Mouse (Mus musculus): ENCODE measurements around the gene Bglap. TPM values are rescaled to one million over a fixed set of nuclear protein-coding genes. Genes with fewer than 3 reads are reported as not detected.

The Bglap gene
- polyA plus RNA-seq, 1 experiment from 2014 or later: 1.2 TPM

DNA sequence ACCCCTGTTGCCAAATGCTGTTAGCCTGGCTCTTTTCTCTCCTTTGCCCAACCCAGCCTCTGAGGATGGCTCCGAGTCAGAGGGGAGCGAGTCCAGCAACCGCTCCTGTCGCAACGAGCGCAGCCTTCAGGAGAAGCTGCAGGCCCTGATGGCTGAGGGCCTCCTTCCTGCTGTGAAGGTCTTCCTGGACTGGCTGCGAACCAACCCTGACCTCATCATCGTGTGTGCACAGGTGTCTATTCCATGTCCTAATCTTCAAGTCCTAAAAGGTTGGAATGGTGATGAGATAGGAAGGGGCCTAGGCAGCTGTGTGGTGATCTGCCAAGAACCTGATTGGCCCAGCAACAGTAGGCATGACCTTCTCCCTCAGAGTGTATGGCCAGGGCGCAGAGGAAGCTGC is 31.4 kb downstream of the Bglap start:
- no peak for DNase-seq (ENCODE audit: low spot score)

DNA sequence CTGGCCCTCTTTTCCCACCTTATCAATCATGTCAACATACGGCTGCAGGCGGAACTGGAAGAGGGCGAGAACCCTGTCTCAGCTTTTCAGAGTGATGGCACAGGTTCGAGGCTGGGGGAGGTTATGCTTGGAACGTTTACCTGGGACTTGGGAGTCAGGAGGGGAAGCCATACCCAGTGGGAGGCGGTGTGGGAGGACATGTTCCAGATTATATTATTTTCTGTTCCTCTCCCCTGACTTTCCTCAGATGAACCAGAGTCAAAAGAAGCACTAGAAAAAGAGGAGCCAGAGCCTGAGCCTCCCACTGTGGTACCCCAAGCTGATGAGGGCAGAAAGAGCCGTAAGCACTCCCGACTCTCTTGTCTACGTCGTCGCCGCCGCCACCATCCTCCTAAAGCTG is 33.5 kb downstream of the Bglap start:
- DNase-seq (ENCODE audit: low spot score): no peak

DNA sequence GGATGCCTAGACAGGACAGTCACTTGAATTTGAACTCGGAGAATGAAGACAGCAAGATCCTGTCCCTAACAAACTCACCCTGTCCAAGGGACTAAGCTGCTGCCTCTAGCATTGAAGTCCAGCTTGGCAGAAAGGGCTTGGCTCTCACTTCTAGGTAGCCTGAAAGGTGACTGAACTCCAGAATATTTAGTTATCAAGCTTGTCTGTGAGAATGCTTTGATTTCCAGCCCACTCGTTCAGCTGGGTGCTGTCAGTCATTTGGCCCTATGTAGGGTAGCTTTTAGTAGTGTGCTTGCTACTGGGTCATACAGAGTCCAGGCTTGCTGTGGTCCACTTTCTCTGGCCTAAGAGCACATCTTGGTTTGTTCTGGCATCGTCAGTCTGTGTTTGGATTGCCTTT is 45.3 kb downstream of the Bglap start:
- DNase-seq (ENCODE audit: low spot score): no peak

DNA sequence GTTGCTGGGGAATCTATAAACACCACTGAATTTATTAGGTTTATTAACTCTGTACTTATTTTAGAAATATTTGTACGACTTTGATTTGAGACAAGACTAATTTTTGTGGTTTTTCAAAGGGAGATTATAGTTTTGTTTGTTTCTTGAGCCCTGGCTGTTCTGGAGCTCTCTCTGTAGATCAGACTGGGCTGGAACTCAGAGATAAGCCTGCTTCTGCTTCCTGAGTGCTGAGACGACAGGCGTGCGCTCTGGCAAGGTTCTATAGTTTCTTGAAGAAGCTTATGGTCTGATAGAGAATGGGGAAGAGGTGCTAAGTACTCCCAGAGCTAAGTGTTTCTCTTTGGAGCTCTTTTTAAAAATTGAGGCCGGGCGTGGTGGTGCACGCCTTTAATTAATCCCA is 45.9 kb downstream of the Bglap start:
- no peak for DNase-seq (ENCODE audit: low spot score)

DNA sequence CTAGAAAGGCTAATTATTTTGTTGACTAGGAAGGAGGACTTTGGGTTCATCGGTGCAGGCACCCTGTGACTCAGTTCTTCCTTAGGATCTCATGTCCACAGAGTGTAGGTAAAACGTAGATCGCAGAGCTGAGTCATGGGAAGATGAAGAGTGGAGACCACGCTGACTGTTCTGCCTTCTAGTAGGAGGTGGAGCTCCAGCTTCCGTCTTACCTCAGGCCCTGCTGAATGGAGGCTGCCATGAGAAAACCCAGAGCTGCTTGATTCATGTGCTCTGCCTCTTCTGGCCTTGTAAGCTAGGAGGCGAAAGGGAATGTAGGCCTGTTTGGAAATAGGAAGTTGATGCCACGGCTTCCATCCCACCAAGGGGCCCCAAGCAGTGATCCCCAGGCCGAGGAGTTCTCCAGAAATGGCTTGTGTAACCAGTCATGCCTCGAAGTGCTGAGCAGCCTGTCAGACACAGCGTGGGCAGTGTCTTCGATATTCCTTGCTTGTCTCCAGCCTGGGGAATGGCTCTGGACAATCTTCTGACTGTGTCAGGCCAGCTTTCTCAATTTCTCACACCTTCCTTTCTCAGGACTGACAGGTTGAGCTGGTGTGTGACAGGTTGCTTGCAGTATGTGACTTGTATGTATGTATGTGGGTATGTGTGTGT is 46.8 kb downstream of the Bglap start:
- DNase-seq (ENCODE audit: low spot score): peak; percentile 57

DNA sequence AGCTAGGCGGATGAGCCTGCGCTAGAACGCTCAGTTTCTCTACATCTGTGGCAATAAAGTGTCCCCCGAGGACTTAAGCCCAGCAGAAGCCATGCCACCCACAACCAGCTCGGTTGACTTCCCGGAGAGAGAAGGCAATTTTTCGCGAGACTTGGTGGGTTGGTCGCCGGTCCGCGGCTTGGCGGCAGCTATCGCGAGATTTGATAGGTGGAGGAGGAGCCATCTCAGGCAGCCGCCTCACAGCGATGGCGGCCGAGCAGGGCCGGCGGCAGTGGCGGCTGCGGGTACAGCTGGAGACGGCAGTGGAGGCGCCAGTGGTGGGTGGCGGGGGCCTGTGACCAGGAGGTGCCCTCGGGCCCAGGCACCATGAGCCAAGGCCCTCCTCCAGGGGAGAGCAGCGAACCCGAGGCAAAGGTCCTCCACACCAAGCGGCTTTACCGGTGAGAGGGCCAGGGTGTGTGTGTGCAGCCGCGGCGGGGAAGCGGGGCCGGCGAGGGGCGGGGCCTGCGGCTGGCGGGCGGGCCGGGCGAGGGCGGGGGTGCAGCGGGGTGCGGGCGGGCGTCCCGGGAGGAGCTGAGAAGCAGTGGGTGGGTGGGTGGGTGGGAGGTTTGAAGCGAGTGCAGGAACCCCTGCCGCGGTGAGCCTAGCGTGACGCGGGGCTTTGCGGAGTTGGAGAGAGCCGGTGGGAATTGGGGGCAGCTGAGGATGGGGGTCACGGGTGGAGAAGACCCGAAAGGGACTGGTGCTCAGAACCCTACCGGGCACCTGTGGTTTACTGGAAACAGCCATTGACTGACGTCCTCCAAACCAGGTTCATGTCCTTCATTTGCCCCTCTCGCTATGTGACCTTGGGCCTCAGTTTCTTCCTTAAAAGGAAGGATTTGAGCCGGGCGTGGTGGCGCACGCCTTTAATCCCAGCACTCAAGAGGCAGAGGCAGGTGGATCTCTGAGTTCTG is 47.9 kb downstream of the Bglap start, which contains the start of the genes Tmem79 and Smg5:
Gene Tmem79 (minus strand): TSS at position 91 of the 956 bp plus-strand sequence.
Gene Smg5 (plus strand): TSS at position 203 of the 956 bp plus-strand sequence.
- peak; percentile 96 for DNase-seq (ENCODE audit: low spot score)

DNA sequence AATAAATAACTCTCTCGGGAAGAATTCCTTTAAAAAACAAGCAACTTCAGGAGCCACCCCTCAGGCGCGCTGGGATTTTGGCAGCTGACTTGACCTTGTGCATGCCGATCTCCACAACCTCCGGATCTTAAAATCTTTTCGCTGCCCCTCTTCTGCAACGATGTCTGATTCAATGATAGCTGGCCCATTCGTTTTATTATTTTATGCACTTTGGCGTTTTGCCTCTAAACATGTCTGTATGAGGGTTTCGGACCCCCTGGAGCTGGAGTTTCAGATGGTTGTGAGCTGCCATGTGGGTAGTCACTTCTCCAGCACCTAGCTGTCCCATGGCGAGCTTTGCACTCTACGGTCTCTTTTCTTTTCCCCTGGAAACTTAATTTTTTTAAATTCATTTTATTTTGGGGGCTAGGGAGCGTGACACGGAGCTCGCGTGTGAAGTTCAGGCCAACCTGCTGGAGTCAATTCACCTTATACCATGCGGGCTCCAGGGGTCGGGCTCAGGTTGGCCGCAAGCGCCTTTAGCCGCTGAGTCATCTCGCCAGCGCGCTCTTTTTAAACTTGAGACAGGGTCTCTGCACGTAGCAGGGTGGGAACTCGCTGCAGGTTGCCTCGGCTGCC is 48.7 kb downstream of the Bglap start:
- DNase-seq (ENCODE audit: low spot score): peak; percentile 7

DNA sequence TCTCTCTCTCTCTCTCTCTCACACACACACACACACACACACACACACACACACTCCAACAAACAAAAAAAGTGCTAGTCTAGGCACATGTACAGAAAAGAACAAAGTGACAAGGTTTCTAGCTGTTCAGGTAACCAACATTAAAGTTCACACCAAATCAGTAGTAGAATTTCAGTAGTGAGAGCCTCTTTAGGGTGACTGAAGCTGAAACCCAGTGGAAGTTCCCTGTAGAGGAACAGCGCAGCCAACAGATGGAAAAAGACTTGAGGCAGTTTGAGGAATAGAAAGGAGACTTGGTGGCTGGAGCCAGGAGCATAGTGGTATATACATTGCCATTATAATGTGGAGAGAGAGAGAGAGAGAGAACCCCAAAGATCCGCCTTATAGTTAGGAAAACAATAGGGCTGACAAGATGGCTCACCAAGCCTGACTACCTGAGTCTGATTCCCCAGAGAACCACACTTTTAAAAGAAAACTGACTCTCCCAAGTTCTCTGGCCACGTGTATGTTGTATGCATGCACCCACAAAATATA is 49.3 kb downstream of the Bglap start:
- DNase-seq (ENCODE audit: low spot score): no peak

DNA sequence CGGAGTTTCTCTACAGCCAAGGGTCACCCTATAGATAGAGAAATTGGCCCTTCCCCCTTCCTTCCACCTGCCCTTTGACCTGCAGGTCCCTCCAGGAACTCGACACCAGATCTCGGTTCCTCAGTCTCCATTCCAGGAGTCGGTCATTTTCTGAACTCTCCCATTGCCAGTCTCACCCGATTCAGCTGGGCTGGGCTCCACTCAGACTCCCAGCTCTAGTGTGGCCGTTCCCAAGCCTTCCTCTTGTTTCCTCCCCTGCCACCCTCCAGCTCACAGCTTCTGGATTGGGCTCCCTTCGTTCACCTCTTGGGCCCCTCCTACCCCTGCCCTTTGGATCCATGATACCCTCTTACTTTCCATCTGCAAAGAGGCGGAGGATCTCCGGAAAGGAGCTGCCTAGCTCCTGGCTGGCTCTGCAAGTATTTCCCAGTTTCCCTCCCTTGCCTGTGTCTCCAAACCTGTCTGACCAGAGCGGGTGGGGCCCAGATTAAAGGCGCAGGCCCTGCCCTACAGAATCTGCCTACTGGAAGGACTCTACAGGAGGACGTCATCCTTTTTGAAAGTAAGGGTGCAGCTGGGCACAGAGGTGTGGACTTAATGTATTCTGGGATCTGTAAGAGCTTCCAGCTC is 50.1 kb downstream of the Bglap start:
- no peak for DNase-seq (ENCODE audit: low spot score)

Other genes starting within 250 kb of the Bglap start
- gene Mef2d, start 242.1 kb downstream of the Bglap start, polyA plus RNA-seq (2015; fragmentation: Nextera tagmentation; extraction: Ambion mirVana): 32.0 and 32.2 TPM in 2 replicates
- 0.58 and 0.66 TPM in 2 replicates for gene Rhbg, start 129.8 kb downstream of the Bglap start, polyA plus RNA-seq (2015; fragmentation: Nextera tagmentation; extraction: Ambion mirVana)
- gene Gm38392, start 97.3 kb downstream of the Bglap start, polyA plus RNA-seq (2015; fragmentation: Nextera tagmentation; extraction: Ambion mirVana): 0.33 TPM in 1 of 2 replicates, not detected in the other
- gene Tsacc, start 87.5 kb downstream of the Bglap start, polyA plus RNA-seq (2015; fragmentation: Nextera tagmentation; extraction: Ambion mirVana): 15.6 and 16.2 TPM in 2 replicates
- 401 and 428 TPM in 2 replicates for gene Cct3, start 87.3 kb downstream of the Bglap start, polyA plus RNA-seq (2015; fragmentation: Nextera tagmentation; extraction: Ambion mirVana)
- 209 and 236 TPM in 2 replicates for gene Glmp, start 59.4 kb downstream of the Bglap start, polyA plus RNA-seq (2015; fragmentation: Nextera tagmentation; extraction: Ambion mirVana)
- gene Tmem79, start 48.3 kb downstream of the Bglap start, polyA plus RNA-seq (2015; fragmentation: Nextera tagmentation; extraction: Ambion mirVana): 3.0 and 4.1 TPM in 2 replicates
- gene Smg5, start 48.2 kb downstream of the Bglap start, polyA plus RNA-seq (2015; fragmentation: Nextera tagmentation; extraction: Ambion mirVana): 30.0 and 35.4 TPM in 2 replicates
- 0.49 and 0.56 TPM in 2 replicates for gene Paqr6, start 19.9 kb downstream of the Bglap start, polyA plus RNA-seq (2015; fragmentation: Nextera tagmentation; extraction: Ambion mirVana)
- 2.6 TPM in 2 replicates for gene Bglap3, start 11.7 kb downstream of the Bglap start, polyA plus RNA-seq (2015; fragmentation: Nextera tagmentation; extraction: Ambion mirVana)
- 0.83 and 1.1 TPM in 2 replicates for gene Bglap2, start 5.8 kb downstream of the Bglap start, polyA plus RNA-seq (2015; fragmentation: Nextera tagmentation; extraction: Ambion mirVana)
- 144 and 151 TPM in 2 replicates for gene Pmf1, start 25.9 kb upstream of the Bglap start, polyA plus RNA-seq (2015; fragmentation: Nextera tagmentation; extraction: Ambion mirVana)
- gene Slc25a44, start 40.7 kb upstream of the Bglap start, polyA plus RNA-seq (2015; fragmentation: Nextera tagmentation; extraction: Ambion mirVana): 9.6 and 12.3 TPM in 2 replicates
- gene Sema4a, start 76.7 kb upstream of the Bglap start, polyA plus RNA-seq (2015; fragmentation: Nextera tagmentation; extraction: Ambion mirVana): 14.6 and 15.1 TPM in 2 replicates
- 40.6 and 43.8 TPM in 2 replicates for gene Lmna, start 125.5 kb upstream of the Bglap start, polyA plus RNA-seq (2015; fragmentation: Nextera tagmentation; extraction: Ambion mirVana)
- 8.1 and 10.3 TPM in 2 replicates for gene Mex3a, start 147.9 kb upstream of the Bglap start, polyA plus RNA-seq (2015; fragmentation: Nextera tagmentation; extraction: Ambion mirVana)
- 2.7 and 3.5 TPM in 2 replicates for gene Rab25, start 163.8 kb upstream of the Bglap start, polyA plus RNA-seq (2015; fragmentation: Nextera tagmentation; extraction: Ambion mirVana)
- gene Lamtor2, start 168.6 kb upstream of the Bglap start, polyA plus RNA-seq (2015; fragmentation: Nextera tagmentation; extraction: Ambion mirVana): 150 and 153 TPM in 2 replicates
- gene Ubqln4, start 169.3 kb upstream of the Bglap start, polyA plus RNA-seq (2015; fragmentation: Nextera tagmentation; extraction: Ambion mirVana): 14.6 and 16.2 TPM in 2 replicates
- 206 and 212 TPM in 2 replicates for gene Ssr2, start 191.4 kb upstream of the Bglap start, polyA plus RNA-seq (2015; fragmentation: Nextera tagmentation; extraction: Ambion mirVana)
- gene Arhgef2, start 221.5 kb upstream of the Bglap start, polyA plus RNA-seq (2015; fragmentation: Nextera tagmentation; extraction: Ambion mirVana): 64.2 and 94.5 TPM in 2 replicates

All from thymus, postnatal 0 days (tissue).